Mouse (Mus musculus) lung, adult 2 months (tissue): ENCODE measurements around the gene Tspo.

Source experiments
- CTCF ChIP-seq: fragments of 200-500 bp; IDR thresholded peaks from 2 replicates; pipeline ENCODE4 v1.5.1; 2011; ENCODE audit warnings: mild to moderate bottlenecking, low read length, control low read depth; ENCODE audit not compliant: insufficient read depth
- POLR2A ChIP-seq: fragments of 200-500 bp; IDR thresholded peaks from 2 replicates; pipeline ENCODE4 v1.6.1; 2011; ENCODE audit warnings: low read depth, mild to moderate bottlenecking, control low read depth, low read length, borderline replicate concordance; ENCODE audit errors: extremely low read depth

DNA sequence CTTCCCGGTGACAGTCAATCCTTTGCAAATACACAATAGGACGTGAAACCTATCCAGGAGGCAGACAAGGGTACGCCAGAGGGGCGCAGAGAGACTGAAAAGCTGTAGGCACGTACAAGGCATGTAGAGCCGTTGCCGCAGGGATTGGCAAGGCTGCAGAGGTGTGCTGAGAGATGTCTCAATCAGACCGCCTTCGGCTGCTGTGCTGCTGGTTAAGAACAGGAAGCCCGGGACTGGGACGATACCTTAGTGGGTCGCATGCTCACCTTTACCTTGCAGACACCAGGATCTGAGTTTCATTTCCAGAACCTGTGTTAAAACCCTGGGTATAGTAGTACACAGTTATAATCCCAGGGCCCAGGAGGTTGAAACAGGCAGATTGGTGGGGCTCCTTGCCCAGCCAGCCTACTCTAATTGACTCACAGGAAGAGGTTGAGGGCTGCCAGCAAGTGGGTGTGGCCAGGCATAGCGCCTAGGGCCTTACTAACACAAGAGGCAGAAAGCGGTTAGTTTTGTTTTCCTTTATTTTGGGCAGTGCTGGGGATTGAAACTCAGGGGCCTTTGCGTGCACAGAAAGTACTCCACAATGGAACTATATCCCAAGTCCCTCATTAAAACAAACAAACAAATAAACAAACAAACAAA is 644 bp upstream of the Tspo start:
- TF ChIP-seq POLR2A (peak; percentile 63; the same call in 1 of the 2 replicates), CTCF (no peak)
